Mouse (Mus musculus) cerebellum, adult 9-10 months (tissue): ENCODE measurements around the gene Magix.
A peak's percentile ranks its signal among the peaks of the same experiment; 100 is the strongest.

Source experiments
- DNase-seq: peaks from one replicate; pipeline ENCODE4 v3.0.0; 2022

Magix gene

DNA sequence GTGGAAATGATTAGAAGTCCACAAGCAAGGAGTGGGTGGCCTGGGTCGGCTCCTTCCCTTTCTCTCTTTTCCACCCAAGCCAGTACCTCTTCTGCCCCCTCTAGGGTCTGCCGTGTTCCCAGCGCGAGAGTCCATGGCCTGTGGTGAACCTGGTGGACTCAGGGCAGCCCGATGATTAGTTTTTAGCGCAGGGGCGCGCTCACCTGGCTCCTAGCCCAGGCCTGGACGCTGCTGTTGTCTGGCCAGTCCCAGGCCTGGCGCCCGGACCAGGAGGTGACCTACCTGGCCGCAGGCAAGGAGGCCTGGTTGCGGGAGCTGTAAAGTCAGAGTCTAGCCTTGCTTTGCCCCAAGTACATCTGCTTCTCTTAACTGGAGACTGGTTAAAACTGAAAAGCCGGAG is at the start of gene Magix:
Gene Magix (minus strand): TSS at position 388 of the 400 bp plus-strand sequence.
- no peak for DNase-seq

DNA sequence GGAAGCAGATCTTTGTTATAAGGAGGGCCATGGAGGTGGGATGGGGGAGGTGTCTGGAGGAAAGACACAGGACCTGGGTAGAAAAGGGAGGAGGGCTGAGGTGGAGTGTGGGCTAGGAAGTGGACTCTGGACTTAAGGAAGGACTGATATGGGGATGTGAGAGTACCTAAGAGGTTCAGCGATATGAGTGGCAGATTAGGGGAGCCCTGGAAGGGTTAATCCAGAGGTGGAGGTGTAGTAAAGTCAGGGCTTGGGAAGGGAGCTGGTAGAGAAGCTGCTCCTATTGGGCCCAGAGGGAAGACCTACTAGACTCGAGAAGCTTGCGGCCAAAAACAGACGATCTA is 47.8 kb upstream of the Magix start:
- DNase-seq = no peak

DNA sequence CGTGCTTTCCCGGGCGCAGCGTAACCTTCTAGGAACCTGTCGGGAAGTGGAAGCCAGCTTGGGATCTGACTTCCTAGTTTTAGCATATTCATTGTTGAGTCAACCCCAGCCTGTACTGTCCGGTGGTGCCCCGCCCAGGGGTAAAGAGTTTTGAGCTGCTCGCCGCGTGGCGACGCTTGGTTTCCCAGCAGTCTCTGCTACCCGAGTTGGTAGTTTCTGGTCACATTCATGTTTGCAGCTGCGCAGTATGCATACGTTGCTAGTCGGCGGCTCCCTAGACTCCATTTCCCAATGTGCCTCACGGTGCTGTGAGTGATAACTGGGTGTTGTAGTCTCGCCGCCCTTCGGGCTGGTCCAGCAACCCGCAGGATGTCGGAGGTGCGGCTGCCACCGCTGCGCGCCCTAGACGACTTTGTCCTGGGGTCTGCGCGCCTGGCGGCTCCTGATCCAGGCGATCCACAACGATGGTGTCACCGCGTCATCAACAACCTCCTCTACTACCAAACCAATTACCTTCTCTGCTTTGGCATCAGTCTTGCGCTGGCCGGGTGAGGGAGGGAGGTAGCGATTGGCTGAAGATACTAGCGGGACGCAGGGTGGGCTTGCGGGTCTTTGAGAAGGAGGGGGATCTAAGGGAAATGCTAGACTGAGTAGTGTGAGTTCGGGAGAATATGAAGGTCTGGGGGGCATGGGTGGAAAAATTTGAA is 47.3 kb upstream of the Magix start, which contains the start of gene Praf2:
Gene Praf2 (plus strand): TSS at position 225 of the 707 bp plus-strand sequence.
- DNase-seq = peak; percentile 78

DNA sequence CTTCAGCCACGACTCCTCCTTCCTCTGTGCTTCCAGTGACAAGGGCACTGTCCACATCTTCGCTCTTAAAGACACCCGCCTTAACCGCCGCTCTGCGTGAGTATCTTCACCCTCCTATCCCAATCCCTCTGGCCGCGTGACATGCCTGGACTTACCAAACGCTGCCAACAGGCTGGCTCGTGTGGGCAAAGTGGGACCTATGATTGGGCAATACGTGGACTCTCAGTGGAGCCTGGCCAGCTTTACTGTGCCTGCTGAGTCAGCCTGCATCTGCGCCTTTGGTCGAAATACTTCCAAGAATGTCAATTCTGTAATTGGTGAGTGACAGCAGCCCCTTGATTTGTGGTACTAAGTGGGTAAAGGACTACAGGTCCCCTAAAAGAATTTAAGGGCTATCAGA is 46.1 kb upstream of the Magix start:
- DNase-seq = no peak

DNA sequence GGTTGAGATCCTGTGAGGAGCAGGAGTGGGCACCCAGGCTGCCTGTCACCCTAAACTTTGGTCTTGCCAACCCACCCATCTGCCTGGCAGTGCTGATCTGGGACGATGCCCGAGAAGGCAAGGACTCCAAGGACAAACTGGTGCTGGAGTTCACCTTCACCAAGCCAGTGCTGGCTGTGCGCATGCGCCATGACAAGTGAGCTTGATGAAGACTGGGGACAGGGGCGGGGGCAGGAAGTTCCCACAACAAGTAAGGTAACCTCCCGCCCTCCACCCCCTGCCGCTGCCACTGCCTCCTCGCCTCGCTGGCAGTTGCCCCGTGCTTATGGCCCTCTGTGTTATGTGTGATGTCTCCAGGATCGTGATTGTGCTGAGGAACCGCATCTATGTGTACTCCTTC is 44.8 kb upstream of the Magix start:
- DNase-seq = no peak

DNA sequence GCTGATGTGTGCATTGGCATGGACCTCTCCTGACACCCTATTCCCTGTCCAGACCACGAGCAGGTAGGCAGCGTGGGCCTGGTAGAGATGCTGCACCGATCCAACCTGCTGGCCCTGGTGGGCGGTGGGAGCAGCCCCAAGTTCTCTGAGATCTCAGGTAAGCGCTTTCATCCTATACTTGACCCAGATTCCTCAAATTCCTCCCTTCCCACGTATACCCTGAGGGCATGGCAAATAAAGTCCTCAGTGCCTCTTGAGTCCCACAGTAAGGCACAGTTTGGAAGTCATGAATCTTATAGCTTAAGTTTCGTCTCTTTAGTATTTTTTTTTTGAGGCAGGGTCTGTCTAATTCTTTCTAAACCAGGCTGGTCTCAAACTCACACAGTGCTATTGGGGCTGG is 43.1 kb upstream of the Magix start:
- DNase-seq = no peak

DNA sequence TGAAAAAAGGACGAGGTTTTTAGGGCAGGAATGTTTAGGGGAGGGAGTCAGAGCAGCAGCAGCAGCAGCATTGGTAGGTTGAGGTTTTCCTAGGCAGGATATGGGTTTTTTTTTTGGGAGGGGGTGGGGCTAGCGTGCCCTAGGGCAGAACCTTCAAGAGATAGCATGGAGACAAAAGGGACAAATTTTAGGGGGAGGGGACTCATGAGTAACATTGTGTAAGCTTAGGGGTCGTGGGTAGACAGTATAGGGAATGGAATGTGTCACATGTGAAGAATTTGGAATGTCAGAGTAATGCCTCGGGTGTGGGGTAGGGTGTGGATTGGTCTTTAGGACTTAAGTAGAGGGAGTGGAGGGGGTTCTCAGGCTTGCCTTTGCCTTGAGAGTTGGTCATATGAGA is 41.6 kb upstream of the Magix start:
- DNase-seq = no peak

DNA sequence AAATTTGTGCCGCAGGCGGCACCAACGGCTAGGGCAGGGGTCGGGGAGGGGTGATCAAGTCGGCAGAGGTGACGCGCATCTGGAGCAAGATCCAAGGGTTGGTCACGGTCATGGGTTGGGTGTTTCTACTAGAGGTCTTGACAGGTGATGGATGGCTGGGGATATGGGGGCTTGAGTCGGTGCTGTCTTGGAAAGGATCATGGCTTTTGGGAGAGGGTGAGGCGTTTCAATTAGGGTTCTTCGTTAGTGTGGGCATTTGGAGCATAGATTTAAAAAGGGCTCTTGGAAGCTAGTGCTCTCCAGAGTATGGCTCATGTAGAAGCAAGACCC is 41.2 kb upstream of the Magix start:
- no peak for DNase-seq

DNA sequence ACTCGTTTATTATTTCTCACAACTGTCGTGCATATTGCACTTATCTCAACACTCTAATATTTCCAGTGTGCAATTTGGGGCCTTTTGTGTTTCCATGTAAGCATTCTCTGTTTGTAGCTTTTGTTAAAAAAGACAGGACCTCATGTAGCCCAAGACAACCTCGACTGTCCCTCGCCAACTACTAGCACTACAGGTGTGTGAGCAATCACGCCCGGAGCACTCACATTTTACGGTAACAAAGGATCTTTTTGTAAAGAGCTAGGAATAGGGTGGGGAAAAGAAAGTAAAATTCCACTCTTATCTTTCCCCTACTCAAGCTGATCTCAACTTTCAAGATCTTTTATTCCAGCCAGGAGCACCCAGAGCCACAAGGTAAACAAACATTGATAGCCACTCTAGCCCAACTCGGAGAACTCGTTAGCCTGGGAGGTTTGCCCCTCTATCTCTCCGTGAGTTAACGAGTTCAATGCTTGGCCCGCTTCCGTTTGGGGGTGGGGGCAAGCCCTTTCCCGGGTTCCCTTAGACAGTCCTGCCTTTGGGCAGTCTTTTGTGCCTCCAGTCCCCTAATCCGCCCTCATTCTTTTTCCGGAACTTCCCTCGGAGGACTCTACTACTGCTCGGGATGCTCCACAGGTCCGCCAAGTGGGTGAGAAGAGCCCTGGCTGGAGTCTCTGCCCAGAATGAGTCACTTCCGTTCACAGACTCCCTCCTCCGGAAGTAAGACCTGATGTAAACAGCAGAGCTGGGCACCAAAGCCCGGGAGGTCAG is 40.6 kb upstream of the Magix start, which contains the start of gene Gm45208:
Gene Gm45208 (plus strand): TSS at position 732 of the 768 bp plus-strand sequence.
- peak; percentile 74 for DNase-seq

DNA sequence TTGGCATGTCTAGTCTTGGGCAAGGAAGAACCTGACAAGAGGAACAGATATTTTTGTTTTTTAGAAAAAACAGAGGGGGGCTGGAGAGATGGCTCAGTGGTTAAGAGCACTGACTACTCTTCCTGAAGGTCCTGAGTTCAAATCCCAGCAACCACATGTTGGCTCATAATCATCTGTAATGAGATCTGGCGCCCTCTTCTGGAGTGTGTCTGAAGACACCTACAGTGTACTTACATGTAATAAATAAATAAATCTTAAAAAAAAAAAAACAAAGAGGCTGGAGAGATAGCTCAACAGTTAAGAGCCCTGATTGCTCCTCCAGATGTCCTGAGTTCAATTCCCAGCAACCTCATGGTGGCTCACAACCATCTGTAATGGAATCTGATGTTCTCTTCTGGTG is 35.0 kb upstream of the Magix start:
- DNase-seq = peak; percentile 41

DNA sequence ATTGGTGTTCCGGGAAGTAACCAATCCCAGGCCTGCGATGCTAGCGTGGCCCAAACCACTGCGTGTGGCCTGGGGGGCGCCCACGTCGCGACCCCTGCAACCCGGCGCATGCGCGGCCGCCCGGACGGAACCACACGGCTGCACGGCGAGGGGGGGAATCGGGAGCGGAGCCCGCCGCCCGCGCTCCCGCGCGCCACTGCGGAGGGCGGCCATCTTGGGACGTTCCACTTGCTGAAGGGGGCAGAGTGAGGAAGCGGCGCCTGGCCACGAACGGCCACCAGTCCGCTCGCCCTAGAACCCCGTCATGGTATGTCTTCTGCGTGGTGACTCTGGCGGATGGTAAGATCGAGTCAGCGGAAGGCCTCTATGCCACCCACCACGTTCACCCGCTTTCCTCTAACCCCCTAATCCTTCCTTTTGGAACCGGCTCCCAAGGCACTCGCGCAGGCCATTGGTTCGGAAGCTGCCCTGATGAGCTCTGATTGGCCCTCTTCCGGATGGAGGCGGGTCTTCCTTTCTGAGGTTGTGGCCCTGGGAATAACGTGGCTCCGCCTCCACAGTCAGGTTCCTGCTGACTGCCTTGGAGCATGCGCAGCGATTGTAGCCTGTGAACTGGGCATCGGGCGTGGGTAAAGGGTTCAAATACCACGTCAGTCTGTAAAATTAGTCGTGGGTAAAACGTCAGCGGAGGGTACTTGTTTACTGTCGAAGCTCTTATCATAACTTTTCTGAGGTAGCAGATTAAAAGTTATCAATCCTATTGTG is 33.3 kb upstream of the Magix start, which contains the start of gene Wdr45:
Gene Wdr45 (plus strand): TSS at position 199 of the 765 bp plus-strand sequence.
- peak; percentile 97 for DNase-seq

DNA sequence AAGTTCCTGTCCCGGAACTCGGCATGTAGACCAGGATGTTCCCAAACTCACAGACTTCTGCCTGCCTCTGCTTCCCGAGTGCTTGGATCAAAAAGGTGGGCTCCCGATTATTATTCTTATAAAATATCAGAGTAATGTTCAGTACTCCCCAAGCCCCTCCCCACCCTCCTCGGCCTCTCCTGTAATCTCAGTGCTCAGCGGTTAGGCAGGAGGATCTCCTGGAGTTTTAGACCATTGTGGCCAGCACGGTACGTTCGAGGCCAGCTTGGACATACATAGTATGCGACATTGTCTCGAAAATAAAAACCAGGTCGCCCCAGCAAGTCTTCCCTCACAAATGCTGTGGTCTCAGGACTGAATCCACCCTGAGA is 32.7 kb upstream of the Magix start:
- peak; percentile 30 for DNase-seq

DNA sequence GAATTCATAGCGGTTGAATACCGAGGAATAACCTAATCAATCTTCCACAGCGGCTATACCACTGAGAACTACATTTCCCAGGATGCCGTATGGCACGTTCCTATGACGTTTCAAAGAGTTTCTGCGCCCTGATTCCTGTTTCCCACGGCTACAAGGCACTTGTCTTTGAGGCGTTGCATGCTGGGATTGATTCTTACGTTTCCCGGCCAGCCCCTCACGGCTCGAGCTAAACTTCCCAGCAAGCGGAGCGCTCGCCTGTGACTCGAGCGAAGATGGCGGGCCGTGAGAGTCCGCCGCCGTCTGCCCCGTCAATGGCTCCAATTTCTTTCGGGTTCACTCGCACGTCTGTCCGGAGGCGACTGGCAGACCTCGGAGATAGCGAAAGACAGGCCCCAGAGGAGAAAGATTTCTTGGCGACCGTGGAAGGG is 15.9 kb upstream of the Magix start, which contains the start of gene Gpkow:
Gene Gpkow (plus strand): TSS at position 178 of the 428 bp plus-strand sequence.
- peak; percentile 88 for DNase-seq

DNA sequence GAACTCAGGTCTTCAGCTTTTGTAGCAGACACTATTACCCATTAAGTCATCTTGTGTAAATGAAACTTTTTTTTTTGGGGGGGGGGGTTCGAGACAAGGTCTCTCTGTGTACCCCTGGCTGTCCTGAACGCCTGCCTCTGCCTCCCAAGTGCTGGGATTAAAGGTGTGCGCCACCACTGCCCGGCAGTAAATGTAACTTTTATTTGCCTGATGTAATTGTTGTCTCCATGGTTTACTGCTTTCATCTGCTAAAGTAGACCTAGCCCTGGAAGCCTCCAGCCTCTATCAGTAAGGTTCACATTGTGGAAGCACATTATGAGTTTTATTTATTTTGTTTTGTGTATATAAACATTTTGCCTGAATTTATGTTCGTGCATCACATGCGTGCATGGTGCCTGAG is 15.5 kb upstream of the Magix start:
- DNase-seq = no peak

DNA sequence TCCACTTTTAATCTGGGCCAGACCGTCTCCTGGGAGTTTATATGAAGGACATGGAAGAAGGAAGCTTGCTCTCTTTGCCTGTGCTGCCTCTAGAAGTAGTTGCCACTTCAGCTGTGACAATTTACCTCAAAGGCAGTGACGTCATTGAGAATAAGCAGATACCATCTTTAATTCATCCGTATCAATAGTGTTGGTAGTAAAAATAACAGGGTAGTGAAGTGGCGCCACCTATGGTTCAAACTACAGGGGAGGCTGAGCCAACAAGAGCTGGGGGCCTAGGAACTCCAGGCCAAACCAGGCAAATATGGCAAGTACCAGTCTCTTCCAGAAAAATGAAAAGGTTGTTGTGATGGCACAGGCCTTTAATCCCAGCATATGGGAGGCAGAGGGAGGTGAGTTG is 11.8 kb upstream of the Magix start:
- DNase-seq = peak; percentile 39

DNA sequence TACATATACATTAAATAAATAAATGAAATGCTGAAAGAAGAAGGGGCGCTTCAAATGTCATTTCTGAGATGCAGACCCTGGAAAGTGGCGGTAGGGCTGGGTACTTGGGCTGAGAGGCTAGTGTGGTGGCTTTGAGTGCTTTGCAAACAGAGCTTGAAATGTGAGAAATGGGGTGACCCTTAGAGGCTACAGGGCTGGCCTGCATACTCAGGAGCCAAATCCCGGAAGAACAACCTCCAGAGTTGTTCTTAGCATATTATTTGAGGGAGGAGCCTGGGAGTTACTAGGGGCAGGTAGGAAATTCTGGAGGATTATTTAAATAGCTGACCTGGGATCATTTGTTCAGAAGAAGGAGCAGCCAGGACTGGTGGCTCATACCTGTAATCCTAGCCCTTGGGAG is 9.4 kb upstream of the Magix start:
- no peak for DNase-seq

DNA sequence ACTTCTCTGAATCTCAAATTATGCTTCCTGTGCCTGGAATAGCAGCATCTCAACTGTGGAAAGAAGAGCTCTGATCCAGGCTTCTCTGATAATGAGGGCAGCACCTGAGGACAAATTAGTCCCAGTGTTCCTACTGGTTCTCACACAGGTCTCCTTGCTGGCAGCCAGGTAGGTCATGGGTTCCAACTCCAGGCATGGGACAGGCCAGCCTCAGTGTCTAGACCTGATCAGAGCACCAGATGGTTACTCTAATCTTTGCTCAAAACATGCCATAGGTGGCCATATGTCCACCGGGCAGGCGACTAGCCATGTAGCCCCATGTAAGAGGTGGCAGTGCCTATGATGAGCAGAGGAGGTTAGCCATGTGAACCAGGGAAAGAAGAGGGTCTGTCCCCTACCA is 7.3 kb upstream of the Magix start:
- peak; percentile 43 for DNase-seq

DNA sequence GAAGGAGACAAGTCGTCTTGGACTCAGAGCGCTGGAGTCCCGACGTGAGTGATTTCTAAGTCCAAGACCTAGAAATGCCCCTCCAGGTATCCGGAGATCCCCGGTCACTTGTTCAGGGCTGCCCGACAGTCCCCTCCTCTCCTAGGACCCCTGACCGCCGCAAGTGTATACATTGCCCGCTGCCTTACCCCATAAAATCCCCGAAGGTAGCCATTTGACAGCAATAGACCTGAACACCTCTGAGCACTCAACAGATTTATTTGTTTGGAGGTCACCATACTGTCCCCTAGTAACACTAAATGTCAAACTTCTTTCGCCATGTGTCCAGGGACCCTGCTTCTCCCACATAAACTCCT is 1.0 kb downstream of the Magix start:
- DNase-seq = no peak

DNA sequence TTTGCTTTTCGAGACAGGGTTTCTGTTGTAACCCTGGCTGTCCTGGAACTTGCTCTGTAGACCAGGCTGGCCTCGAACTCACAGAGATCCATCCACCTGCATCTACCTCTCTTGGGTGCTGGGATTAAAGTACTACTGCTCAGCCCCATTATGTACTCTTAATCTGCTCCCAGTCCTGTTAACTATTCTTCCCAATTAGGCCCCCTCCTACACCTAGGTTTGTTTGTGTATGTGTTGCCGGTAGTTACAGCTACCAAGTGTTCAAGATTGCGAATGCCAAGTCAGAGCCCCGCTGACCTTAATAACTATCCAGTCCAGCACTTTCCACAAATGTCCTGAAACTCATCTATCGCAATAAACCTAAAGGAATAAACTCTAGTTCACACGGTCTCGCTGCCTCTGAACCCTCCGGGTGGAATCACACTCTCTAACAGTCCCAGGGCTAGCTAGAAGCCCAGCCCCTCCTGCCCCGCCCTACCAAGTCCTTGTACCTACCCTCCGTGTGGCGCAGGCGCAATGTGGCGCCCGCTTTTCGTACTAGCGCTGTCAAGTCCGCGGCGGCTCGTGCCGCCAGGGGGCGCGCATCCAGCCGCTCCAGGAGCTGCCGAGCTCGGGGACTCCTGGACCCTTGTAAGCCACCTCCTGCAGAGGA is 1.5 kb downstream of the Magix start:
- DNase-seq = peak; percentile 90

DNA sequence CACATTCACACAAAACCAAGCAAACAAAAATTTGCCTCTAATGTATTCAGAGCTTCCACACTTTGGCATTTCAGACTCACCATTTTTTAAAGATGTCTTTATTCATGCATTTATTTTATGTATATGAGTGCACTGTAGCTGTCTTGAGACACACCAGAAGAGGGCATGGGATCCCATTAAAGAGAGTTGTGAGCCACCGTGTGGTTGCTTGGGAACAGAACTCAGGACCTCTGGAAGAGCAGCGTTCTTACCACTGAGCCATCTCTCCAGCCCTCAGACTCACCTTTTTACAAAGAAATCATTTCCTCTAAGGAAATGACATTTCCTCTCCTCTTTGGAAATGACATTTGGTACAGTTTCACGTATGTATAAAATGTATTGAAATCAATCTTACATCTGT is 2.1 kb downstream of the Magix start:
- DNase-seq = no peak

DNA sequence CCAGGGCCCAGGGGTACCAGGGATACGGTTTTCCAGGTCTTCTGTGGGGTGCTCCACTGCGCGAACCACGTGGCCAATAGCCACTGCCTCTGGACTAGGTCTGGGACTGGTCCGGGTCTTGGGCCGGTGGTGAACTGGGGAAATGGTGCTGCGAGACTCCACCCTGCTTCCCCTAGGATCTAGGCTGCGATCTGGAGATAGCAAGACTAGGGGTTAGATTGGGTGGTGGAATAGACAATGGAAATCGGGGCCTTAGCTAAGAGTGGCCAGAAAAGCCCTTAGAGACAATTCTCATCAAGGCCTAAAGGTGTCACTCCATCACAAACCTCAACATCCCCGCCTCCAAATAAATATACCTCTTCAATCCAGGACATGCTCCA is 6.1 kb downstream of the Magix start:
- DNase-seq = no peak

DNA sequence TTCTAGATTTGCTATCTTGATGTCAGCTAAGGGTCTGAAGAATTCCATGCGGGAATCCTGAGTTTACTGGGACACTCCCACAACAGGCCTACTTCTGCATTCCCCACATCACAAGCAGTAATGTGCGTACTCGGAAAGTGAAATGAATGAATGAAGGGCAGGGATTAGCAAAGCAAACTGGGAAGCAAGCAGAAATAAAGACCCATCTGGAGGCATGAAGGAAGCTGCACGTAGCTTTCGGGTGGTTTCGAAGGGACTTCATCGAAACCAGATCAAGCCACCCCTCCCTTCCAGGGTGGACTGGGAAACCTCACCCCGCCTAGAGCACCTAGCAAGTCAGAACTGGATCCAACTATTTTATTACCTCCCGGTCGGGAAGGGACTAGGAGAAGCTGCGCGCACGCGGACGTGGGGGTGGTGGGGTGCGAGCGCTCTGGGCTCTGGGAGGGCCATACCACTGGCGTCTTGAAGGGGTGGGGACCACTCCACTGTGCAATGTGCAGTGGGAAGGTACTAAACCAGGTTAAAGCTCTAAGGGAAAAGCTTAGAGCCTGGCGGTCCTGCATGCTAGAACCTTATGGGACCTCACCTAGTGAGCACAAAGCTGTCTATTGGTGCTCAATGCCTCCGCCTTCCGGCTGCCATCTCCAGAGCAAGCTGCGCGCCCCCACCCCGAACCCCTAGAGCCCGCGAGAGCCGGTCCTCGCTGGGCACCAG is 6.6 kb downstream of the Magix start:
- no peak for DNase-seq
